Mouse (Mus musculus): Measurements from ENCODE around the gene Palmd. TPM values are rescaled to one million over a fixed set of nuclear protein-coding genes. Genes with fewer than 3 reads are reported as not detected.

Gene Palmd
- 19.7 and 22.9 TPM in 2 replicates for polyA plus RNA-seq (2015; fragmentation: Nextera tagmentation; extraction: Ambion mirVana)

DNA sequence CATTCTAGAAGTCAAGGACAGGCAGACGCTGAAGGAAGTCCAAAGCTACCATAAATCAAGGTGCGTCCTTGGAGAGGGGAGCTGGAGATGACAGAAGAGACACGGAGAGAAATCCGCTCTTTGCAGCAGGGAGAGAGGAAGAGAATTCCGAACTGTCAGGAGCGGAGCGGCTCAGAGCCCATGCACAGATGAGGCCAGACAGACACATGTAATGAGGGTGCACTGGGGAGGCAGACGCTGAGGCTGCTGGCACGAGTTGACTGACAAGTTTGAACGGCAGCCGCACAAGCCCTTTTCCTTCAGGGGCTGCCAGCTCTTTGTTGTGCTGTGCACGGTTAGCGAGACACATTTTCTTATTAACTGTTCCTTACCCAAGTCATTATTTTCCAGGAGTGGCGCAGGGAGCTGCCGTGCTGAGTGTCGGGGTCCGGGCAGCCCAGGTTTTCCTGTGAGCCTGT lies at the start of gene Palmd:
Gene Palmd, minus strand, starts transcription at position 448 of the 458 bp plus-strand sequence.
- peak within 1 kb of the TSS; percentile 65 for H3K4me2 ChIP-seq (ENCODE audit: low read length)

DNA sequence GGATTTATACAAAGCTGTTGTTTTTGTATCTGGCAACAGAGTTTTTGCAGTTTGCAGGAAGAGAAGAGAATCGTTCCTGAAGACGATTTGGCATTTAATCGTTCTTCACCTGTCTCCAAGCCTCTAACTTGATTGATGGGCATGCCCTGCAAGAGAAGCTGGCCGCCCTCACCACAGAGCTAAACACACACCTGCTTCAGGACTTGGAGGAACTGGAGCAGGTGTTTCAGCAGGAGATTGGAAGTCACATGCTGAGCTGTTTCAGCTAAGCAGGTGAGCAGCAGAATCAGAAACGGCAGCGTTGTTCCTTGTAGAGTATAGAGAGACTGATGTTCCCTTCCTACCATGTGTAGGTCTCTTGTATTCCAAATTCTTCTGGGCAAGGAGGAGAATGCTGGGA lies 41.4 kb upstream of the Palmd start:
- Histone ChIP-seq H3K36me3 (ENCODE audit: control insufficient read depth, insufficient read depth) (no peaks in the 10 kb centered on the region), H3K9ac (replicated peaks; ENCODE audit: low read depth, low read length) (no peak overlapping the region), H3K4me1 (replicated peaks; ENCODE audit: control insufficient read depth, insufficient read depth, low read length) (peaks cover 7% of the 10 kb centered on the region; the same call in 1 of the 2 replicates), H3K4me3 (replicated peaks; ENCODE audit: low read length) (no peak overlapping the region), H3K27ac (ENCODE audit: low read length) (no peak overlapping the region), H3K9me3 (ENCODE audit: control insufficient read depth, low read length) (no peaks in the 10 kb centered on the region), H3K27me3 (replicated peaks; ENCODE audit: control insufficient read depth, insufficient read depth, low read length) (no peaks in the 10 kb centered on the region), H3K4me2 (ENCODE audit: low read length) (no peak overlapping the region)
- WGBS: 77% methylated on average over 6 of the region's 6 CpGs
- no peak for ATAC-seq

More for the DNA sequence above, at the start of gene Palmd:
- Histone ChIP-seq H3K4me1 (replicated peaks; ENCODE audit: control insufficient read depth, insufficient read depth, low read length) (peaks cover 24% of the 10 kb centered on the region), H3K36me3 (ENCODE audit: control insufficient read depth, insufficient read depth) (no peaks in the 10 kb centered on the region), H3K27ac (ENCODE audit: low read length) (peak within 1 kb of the TSS; percentile 85), H3K27me3 (replicated peaks; ENCODE audit: control insufficient read depth, insufficient read depth, low read length) (no peaks in the 10 kb centered on the region), H3K4me3 (replicated peaks; ENCODE audit: low read length) (peak within 1 kb of the TSS; percentile 56), H3K9ac (replicated peaks; ENCODE audit: low read depth, low read length) (peak within 1 kb of the TSS; percentile 69), H3K9me3 (ENCODE audit: control insufficient read depth, low read length) (no peaks in the 10 kb centered on the region)
- WGBS: 1% methylated on average over 17 of the region's 17 CpGs
- peak; percentile 98 for ATAC-seq

GRCm38 (mm10) chr3:117007340-117007739 lies 38.6 kb upstream of the Palmd start:
- no peaks in the 10 kb centered on the region for H3K36me3 ChIP-seq (ENCODE audit: control insufficient read depth, insufficient read depth)
- no peaks in the 10 kb centered on the region for H3K27me3 ChIP-seq (replicated peaks; ENCODE audit: control insufficient read depth, insufficient read depth, low read length)
- no peak overlapping the region for H3K9ac ChIP-seq (replicated peaks; ENCODE audit: low read depth, low read length)
- ATAC-seq: peak; percentile 59; the same call in 1 of the 2 replicates
- H3K4me2 ChIP-seq (ENCODE audit: low read length): no peak overlapping the region
- H3K27ac ChIP-seq (ENCODE audit: low read length): peak overlapping the region; percentile 18; the same call in 1 of the 2 replicates
- peaks cover 7% of the 10 kb centered on the region; the same call in 1 of the 2 replicates for H3K4me1 ChIP-seq (replicated peaks; ENCODE audit: control insufficient read depth, insufficient read depth, low read length)
- H3K9me3 ChIP-seq (ENCODE audit: control insufficient read depth, low read length): no peaks in the 10 kb centered on the region
- WGBS: 30% methylated on average over 6 of the region's 6 CpGs
- no peak overlapping the region for H3K4me3 ChIP-seq (replicated peaks; ENCODE audit: low read length)

- no peaks in the 10 kb centered on the region for H3K9me3 ChIP-seq (ENCODE audit: control insufficient read depth, low read length)
- H3K27me3 ChIP-seq (replicated peaks; ENCODE audit: control insufficient read depth, insufficient read depth, low read length): no peaks in the 10 kb centered on the region
- WGBS: 87% methylated on average over 3 of the region's 3 CpGs
- H3K27ac ChIP-seq (ENCODE audit: low read length): no peak overlapping the region
- no peak overlapping the region for H3K4me3 ChIP-seq (replicated peaks; ENCODE audit: low read length)
- ATAC-seq: no peak
- H3K36me3 ChIP-seq (ENCODE audit: control insufficient read depth, insufficient read depth): no peaks in the 10 kb centered on the region
- H3K9ac ChIP-seq (replicated peaks; ENCODE audit: low read depth, low read length): no peak overlapping the region
- peaks cover 8% of the 10 kb centered on the region; the same call in 1 of the 2 replicates for H3K4me1 ChIP-seq (replicated peaks; ENCODE audit: control insufficient read depth, insufficient read depth, low read length)
- no peak overlapping the region for H3K4me2 ChIP-seq (ENCODE audit: low read length)
These were observed 37.8 kb upstream of the Palmd start for GRCm38 (mm10) chr3:117006636-117007035.

- no peak for ATAC-seq
- 85% methylated on average over 6 of the region's 6 CpGs for WGBS
These were observed 34.6 kb upstream of the Palmd start for GRCm38 (mm10) chr3:117003379-117003778.

GRCm38 (mm10) chr3:117001686-117002485 lies 33.1 kb upstream of the Palmd start:
- Histone ChIP-seq H3K36me3 (ENCODE audit: control insufficient read depth, insufficient read depth) (no peaks in the 10 kb centered on the region), H3K4me2 (ENCODE audit: low read length) (no peak overlapping the region), H3K9ac (replicated peaks; ENCODE audit: low read depth, low read length) (no peak overlapping the region), H3K4me3 (replicated peaks; ENCODE audit: low read length) (no peak overlapping the region), H3K4me1 (replicated peaks; ENCODE audit: control insufficient read depth, insufficient read depth, low read length) (peaks cover 6% of the 10 kb centered on the region; the same call in 1 of the 2 replicates), H3K9me3 (ENCODE audit: control insufficient read depth, low read length) (no peaks in the 10 kb centered on the region), H3K27me3 (replicated peaks; ENCODE audit: control insufficient read depth, insufficient read depth, low read length) (no peaks in the 10 kb centered on the region), H3K27ac (ENCODE audit: low read length) (0 out of 2 replicates have a peak overlapping the region, but pooled peaks have one; percentile 5)
- WGBS: 14% methylated on average over 9 of the region's 9 CpGs
- peak; percentile 83 for ATAC-seq

More at GRCm38 (mm10) chr3:117003379-117003778, 34.6 kb upstream of the Palmd start:
- no peaks in the 10 kb centered on the region for H3K27me3 ChIP-seq (replicated peaks; ENCODE audit: control insufficient read depth, insufficient read depth, low read length)
- H3K36me3 ChIP-seq (ENCODE audit: control insufficient read depth, insufficient read depth): no peaks in the 10 kb centered on the region
- no peaks in the 10 kb centered on the region for H3K9me3 ChIP-seq (ENCODE audit: control insufficient read depth, low read length)
- H3K9ac ChIP-seq (replicated peaks; ENCODE audit: low read depth, low read length): no peak overlapping the region
- H3K4me2 ChIP-seq (ENCODE audit: low read length): no peak overlapping the region
- no peak overlapping the region for H3K27ac ChIP-seq (ENCODE audit: low read length)
- no peak overlapping the region for H3K4me3 ChIP-seq (replicated peaks; ENCODE audit: low read length)
- H3K4me1 ChIP-seq (replicated peaks; ENCODE audit: control insufficient read depth, insufficient read depth, low read length): peaks cover 13% of the 10 kb centered on the region; the same call in 1 of the 2 replicates

DNA sequence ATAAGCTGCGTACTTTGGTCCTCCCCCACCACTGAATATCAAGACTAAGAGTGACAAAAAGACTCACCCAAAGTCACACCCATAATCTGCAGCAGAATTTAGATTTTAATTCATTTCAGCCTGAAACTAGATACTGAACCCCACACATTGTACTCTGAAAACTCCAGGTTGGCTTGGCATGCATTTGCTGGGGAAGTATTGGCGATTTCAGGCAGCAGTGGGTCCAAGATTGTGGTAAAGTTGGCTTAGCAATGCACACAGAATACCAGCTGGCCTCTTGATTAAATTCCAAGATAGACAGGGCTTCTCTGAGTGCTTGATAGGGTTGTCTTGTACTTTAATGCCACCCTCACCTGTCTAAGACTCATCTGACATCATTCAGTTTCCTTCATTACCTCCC lies 24.2 kb upstream of the Palmd start:
- H3K9me3 ChIP-seq (ENCODE audit: control insufficient read depth, low read length): no peaks in the 10 kb centered on the region
- no peaks in the 10 kb centered on the region for H3K27me3 ChIP-seq (replicated peaks; ENCODE audit: control insufficient read depth, insufficient read depth, low read length)
- H3K4me1 ChIP-seq (replicated peaks; ENCODE audit: control insufficient read depth, insufficient read depth, low read length): 0 out of 2 replicates have a peak, but pooled peaks cover 3% of the 10 kb centered on the region
- no peak overlapping the region for H3K4me3 ChIP-seq (replicated peaks; ENCODE audit: low read length)
- H3K4me2 ChIP-seq (ENCODE audit: low read length): no peak overlapping the region
- 59% methylated on average over 2 of the region's 2 CpGs for WGBS
- no peaks in the 10 kb centered on the region for H3K36me3 ChIP-seq (ENCODE audit: control insufficient read depth, insufficient read depth)
- no peak overlapping the region; the same call in 1 of the 2 replicates for H3K27ac ChIP-seq (ENCODE audit: low read length)
- ATAC-seq: no peak; the same call in 1 of the 2 replicates
- no peak overlapping the region for H3K9ac ChIP-seq (replicated peaks; ENCODE audit: low read depth, low read length)

GRCm38 (mm10) chr3:116991180-116991579 lies 22.4 kb upstream of the Palmd start:
- 90% methylated on average over 2 of the region's 2 CpGs for WGBS
- H3K9me3 ChIP-seq (ENCODE audit: control insufficient read depth, low read length): no peaks in the 10 kb centered on the region

GRCm38 (mm10) chr3:116988221-116988620 lies 19.4 kb upstream of the Palmd start:
- H3K4me1 ChIP-seq (replicated peaks; ENCODE audit: control insufficient read depth, insufficient read depth, low read length): peaks cover 13% of the 10 kb centered on the region
- H3K36me3 ChIP-seq (ENCODE audit: control insufficient read depth, insufficient read depth): no peaks in the 10 kb centered on the region
- ATAC-seq: peak; percentile 27
- H3K9ac ChIP-seq (replicated peaks; ENCODE audit: low read depth, low read length): no peak overlapping the region
- no peak overlapping the region for H3K4me3 ChIP-seq (replicated peaks; ENCODE audit: low read length)
- no peak overlapping the region for H3K27ac ChIP-seq (ENCODE audit: low read length)
- no peaks in the 10 kb centered on the region for H3K9me3 ChIP-seq (ENCODE audit: control insufficient read depth, low read length)
- 43% methylated on average over 3 of the region's 3 CpGs for WGBS
- no peak overlapping the region for H3K4me2 ChIP-seq (ENCODE audit: low read length)
- no peaks in the 10 kb centered on the region for H3K27me3 ChIP-seq (replicated peaks; ENCODE audit: control insufficient read depth, insufficient read depth, low read length)

More at GRCm38 (mm10) chr3:116991180-116991579, 22.4 kb upstream of the Palmd start:
- peaks cover 3% of the 10 kb centered on the region; the same call in 1 of the 2 replicates for H3K4me1 ChIP-seq (replicated peaks; ENCODE audit: control insufficient read depth, insufficient read depth, low read length)
- no peaks in the 10 kb centered on the region for H3K36me3 ChIP-seq (ENCODE audit: control insufficient read depth, insufficient read depth)
- H3K4me3 ChIP-seq (replicated peaks; ENCODE audit: low read length): no peak overlapping the region
- H3K9ac ChIP-seq (replicated peaks; ENCODE audit: low read depth, low read length): no peak overlapping the region
- no peaks in the 10 kb centered on the region for H3K27me3 ChIP-seq (replicated peaks; ENCODE audit: control insufficient read depth, insufficient read depth, low read length)
- no peak overlapping the region for H3K4me2 ChIP-seq (ENCODE audit: low read length)
- no peak for ATAC-seq
- no peak overlapping the region for H3K27ac ChIP-seq (ENCODE audit: low read length)

Data from forebrain, embryonic 16.5 days (tissue).